Mouse (Mus musculus): ENCODE data around the gene Fam110a. TPM values are rescaled to one million over a fixed set of nuclear protein-coding genes. Genes with fewer than 3 reads are reported as not detected.

Gene Fam110a
- polyA plus RNA-seq, 1 experiment = 24.3 TPM

DNA sequence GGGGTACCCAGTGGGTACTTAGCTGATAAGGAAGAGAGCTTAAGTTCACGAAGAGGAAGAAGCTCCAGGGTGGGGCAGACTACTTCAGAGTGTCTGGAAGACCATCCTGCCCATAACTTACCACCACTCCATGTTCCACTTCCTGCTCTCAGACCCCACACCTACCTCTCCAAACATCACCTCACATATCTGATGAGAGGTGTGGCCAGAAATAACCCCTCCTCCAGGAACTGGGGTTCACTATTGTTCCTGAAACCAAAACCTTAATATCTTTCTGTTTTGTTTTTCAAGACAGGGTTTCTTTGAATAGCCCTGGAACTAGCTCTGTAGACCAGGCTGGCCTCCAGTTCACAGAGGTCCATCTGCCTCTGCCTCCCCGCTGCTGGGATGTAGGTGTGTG lies 12.2 kb downstream of the Fam110a start:
- Histone ChIP-seq H3K27me3 (ENCODE audit: control insufficient read depth, insufficient read depth, insufficient read length) (no peaks in the 10 kb centered on the region), H3K79me2 (ENCODE audit: control insufficient read depth, insufficient read depth) (peaks cover 35% of the 10 kb centered on the region), H3ac (ENCODE audit: control insufficient read depth, insufficient read length, low read depth) (no peak overlapping the region), H3K4me3 (ENCODE audit: insufficient read depth, poor library complexity, severe bottlenecking) (no peak overlapping the region), H3K79me3 (ENCODE audit: low read depth) (peaks cover 27% of the 10 kb centered on the region), H3K36me3 (ENCODE audit: control insufficient read depth, insufficient read depth) (peaks cover 41% of the 10 kb centered on the region)
- TF ChIP-seq CTCF (IDR thresholded peaks at IDR 0.05; ENCODE audit: control insufficient read depth, insufficient read depth, insufficient read length) = no peak
- TF ChIP-seq MAX (IDR thresholded peaks at IDR 0.05) = no peak
- no peak for TF ChIP-seq USF1 (IDR thresholded peaks at IDR 0.05; ENCODE audit: low read depth)
- TF ChIP-seq FOSL1 (IDR thresholded peaks at IDR 0.05; ENCODE audit: insufficient read depth, low read length, poor library complexity, severe bottlenecking) = no peak
- TF ChIP-seq MYOG (IDR thresholded peaks at IDR 0.05; ENCODE audit: control insufficient read depth, extremely low read depth, insufficient read length) = no peak
- no peak for TF ChIP-seq MYOD1 (IDR thresholded peaks at IDR 0.05; ENCODE audit: control insufficient read depth, insufficient read length, low read depth)
- no peak for TF ChIP-seq CEBPB (IDR thresholded peaks at IDR 0.05; ENCODE audit: low read depth)

DNA sequence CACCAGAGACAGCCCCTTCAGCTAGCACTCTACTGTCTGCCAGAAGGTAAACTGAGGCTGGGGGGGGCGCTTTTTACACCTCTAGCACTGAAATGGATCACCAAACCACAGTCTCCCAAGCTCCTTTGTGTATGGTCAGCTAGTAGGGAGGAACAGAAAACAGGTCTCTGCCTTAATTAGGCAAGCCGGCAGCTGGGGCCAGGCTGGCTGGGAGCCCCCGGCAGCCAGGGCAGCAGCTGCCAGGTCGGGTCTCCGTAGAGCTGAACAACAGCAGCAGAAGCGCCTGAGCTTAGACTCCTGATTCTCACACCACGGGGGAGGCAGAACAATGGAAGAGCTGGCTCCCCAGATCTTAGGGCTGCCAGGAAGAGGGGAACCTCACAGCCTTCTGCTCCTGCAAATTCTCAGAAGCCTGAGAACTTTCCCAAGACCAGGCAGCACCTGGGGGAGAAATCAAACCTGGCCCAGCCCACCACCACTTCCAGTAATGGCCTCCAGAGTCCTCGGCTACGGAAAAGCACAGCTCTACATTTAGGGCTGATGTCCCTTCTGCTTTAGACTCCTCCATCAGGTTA lies 12.8 kb downstream of the Fam110a start:
- Histone ChIP-seq H3K36me3 (ENCODE audit: control insufficient read depth, insufficient read depth) (peaks cover 36% of the 10 kb centered on the region), H3K79me3 (ENCODE audit: low read depth) (peaks cover 23% of the 10 kb centered on the region), H3K4me3 (ENCODE audit: insufficient read depth, poor library complexity, severe bottlenecking) (no peak overlapping the region), H3K27me3 (ENCODE audit: control insufficient read depth, insufficient read depth, insufficient read length) (no peaks in the 10 kb centered on the region), H3K79me2 (ENCODE audit: control insufficient read depth, insufficient read depth) (peaks cover 30% of the 10 kb centered on the region), H3ac (ENCODE audit: control insufficient read depth, insufficient read length, low read depth) (no peak overlapping the region)
- no peak for TF ChIP-seq MAX (IDR thresholded peaks at IDR 0.05)
- no peak for TF ChIP-seq MYOD1 (IDR thresholded peaks at IDR 0.05; ENCODE audit: control insufficient read depth, insufficient read length, low read depth)
- TF ChIP-seq CTCF (IDR thresholded peaks at IDR 0.05; ENCODE audit: control insufficient read depth, insufficient read depth, insufficient read length) = no peak
- TF ChIP-seq MYOG (IDR thresholded peaks at IDR 0.05; ENCODE audit: control insufficient read depth, extremely low read depth, insufficient read length) = no peak
- no peak for TF ChIP-seq FOSL1 (IDR thresholded peaks at IDR 0.05; ENCODE audit: insufficient read depth, low read length, poor library complexity, severe bottlenecking)
- TF ChIP-seq USF1 (IDR thresholded peaks at IDR 0.05; ENCODE audit: low read depth) = no peak
- TF ChIP-seq CEBPB (IDR thresholded peaks at IDR 0.05; ENCODE audit: low read depth) = no peak

DNA sequence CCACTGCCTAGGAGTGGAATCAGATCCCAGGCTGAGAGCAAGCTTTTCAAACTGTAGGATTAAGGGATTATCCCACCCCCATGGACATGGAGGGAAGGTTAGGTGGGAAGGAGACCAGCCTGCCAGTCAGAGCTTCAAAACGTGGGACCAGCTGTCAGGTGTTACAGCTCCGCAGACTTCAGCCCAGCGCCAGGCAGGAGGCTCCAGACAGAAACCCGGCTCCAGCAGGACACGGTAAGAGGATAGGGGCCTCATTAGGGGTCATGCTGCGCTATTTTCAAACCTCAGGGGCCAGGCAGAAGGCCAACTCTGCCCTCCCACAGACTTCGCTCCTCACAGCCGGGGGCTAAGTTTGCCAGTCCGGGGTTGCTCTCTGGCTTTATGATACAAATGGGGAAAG lies 16.0 kb downstream of the Fam110a start:
- peak; percentile 3 for TF ChIP-seq MYOD1 (IDR thresholded peaks at IDR 0.05; ENCODE audit: control insufficient read depth, insufficient read length, low read depth)
- no peak for TF ChIP-seq USF1 (IDR thresholded peaks at IDR 0.05; ENCODE audit: low read depth)
- H3K79me3 ChIP-seq (ENCODE audit: low read depth) = peaks cover 2% of the 10 kb centered on the region
- H3K79me2 ChIP-seq (ENCODE audit: control insufficient read depth, insufficient read depth) = no peaks in the 10 kb centered on the region
- H3K4me3 ChIP-seq (ENCODE audit: insufficient read depth, poor library complexity, severe bottlenecking) = no peak overlapping the region
- H3K36me3 ChIP-seq (ENCODE audit: control insufficient read depth, insufficient read depth) = peaks cover 11% of the 10 kb centered on the region
- H3K27me3 ChIP-seq (ENCODE audit: control insufficient read depth, insufficient read depth, insufficient read length) = no peaks in the 10 kb centered on the region
- no peak overlapping the region for H3ac ChIP-seq (ENCODE audit: control insufficient read depth, insufficient read length, low read depth)

DNA sequence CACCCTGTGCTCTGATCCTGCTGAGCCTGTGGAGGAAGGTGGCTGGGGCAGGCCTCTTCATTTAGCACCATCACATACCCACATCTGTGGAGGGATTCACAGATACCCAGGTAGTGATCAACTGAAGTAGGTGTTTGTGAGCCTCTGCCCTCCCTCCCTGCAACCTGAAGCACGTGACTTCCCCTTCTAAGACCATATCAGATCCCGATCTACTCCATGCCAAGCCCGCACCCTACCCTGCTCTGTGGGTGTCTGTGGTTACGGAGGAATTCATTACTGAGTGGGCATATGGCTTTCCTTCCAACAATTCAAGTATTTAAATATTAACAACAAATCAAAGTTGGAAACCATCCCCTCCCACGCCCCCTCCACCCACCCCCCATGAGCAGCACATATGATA lies 16.7 kb downstream of the Fam110a start:
- H3K79me2 ChIP-seq (ENCODE audit: control insufficient read depth, insufficient read depth) = no peaks in the 10 kb centered on the region
- no peaks in the 10 kb centered on the region for H3K27me3 ChIP-seq (ENCODE audit: control insufficient read depth, insufficient read depth, insufficient read length)
- H3ac ChIP-seq (ENCODE audit: control insufficient read depth, insufficient read length, low read depth) = peak overlapping the region; percentile 47
- peaks cover 3% of the 10 kb centered on the region for H3K36me3 ChIP-seq (ENCODE audit: control insufficient read depth, insufficient read depth)
- no peak overlapping the region for H3K4me3 ChIP-seq (ENCODE audit: insufficient read depth, poor library complexity, severe bottlenecking)
- H3K79me3 ChIP-seq (ENCODE audit: low read depth) = peaks cover under 1% of the 10 kb centered on the region
- TF ChIP-seq CTCF (IDR thresholded peaks at IDR 0.05; ENCODE audit: control insufficient read depth, insufficient read depth, insufficient read length) = no peak
- peak; percentile 52 for TF ChIP-seq USF1 (IDR thresholded peaks at IDR 0.05; ENCODE audit: low read depth)

DNA sequence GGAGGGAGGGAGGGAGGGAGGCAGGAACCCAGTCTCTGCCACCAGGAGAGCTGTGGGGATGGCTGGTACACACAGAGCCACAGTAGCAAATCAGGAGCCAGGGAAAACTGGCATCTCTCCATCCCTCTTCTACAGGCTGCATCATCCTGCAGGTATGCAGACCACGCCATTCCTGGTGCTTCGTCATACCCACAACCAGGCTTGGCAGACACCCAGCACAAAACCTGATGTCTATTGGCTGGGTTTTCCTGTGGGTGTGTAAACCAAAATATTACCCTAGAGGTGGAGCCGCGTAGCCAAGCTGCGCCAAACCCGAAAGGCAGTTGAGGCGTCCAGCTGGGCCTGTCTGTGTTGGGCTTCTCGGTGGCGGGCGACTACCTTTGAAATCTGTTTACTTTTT lies 17.5 kb downstream of the Fam110a start:
- no peaks in the 10 kb centered on the region for H3K79me3 ChIP-seq (ENCODE audit: low read depth)
- H3K4me3 ChIP-seq (ENCODE audit: insufficient read depth, poor library complexity, severe bottlenecking) = no peak overlapping the region
- TF ChIP-seq FOSL1 (IDR thresholded peaks at IDR 0.05; ENCODE audit: insufficient read depth, low read length, poor library complexity, severe bottlenecking) (peak; percentile 92), MAX (IDR thresholded peaks at IDR 0.05) (peak; percentile 70), MYOG (IDR thresholded peaks at IDR 0.05; ENCODE audit: control insufficient read depth, extremely low read depth, insufficient read length) (no peak), USF1 (IDR thresholded peaks at IDR 0.05; ENCODE audit: low read depth) (no peak), MYOD1 (IDR thresholded peaks at IDR 0.05; ENCODE audit: control insufficient read depth, insufficient read length, low read depth) (peak; percentile 37), CEBPB (IDR thresholded peaks at IDR 0.05; ENCODE audit: low read depth) (no peak), CTCF (IDR thresholded peaks at IDR 0.05; ENCODE audit: control insufficient read depth, insufficient read depth, insufficient read length) (no peak)
- no peaks in the 10 kb centered on the region for H3K27me3 ChIP-seq (ENCODE audit: control insufficient read depth, insufficient read depth, insufficient read length)
- no peaks in the 10 kb centered on the region for H3K79me2 ChIP-seq (ENCODE audit: control insufficient read depth, insufficient read depth)
- H3ac ChIP-seq (ENCODE audit: control insufficient read depth, insufficient read length, low read depth) = no peak overlapping the region
- H3K36me3 ChIP-seq (ENCODE audit: control insufficient read depth, insufficient read depth) = no peaks in the 10 kb centered on the region

Data from C2C12 (cell line).